Mouse (Mus musculus) stomach, postnatal 0 days (tissue): ENCODE measurements around the gene Tomt.

ENCODE experiments used
- CTCF ChIP-seq: IDR thresholded peaks from 2 replicates; pipeline ENCODE4 v1.5.1; 2016; ENCODE audit warnings: antibody characterized with exemption, low read depth, mild to moderate bottlenecking, moderate library complexity
- EP300 ChIP-seq: optimal IDR thresholded peaks from 2 replicates; pipeline ENCODE3; 2016; ENCODE audit warnings: antibody characterized with exemption

- no peak for TF ChIP-seq CTCF
- no peak for TF ChIP-seq EP300
Measured at GRCm38 (mm10) chr7:101851689-101852088, 54.5 kb downstream of the Tomt start.
